Mouse (Mus musculus) stomach, embryonic 14.5 days (tissue): ENCODE measurements around the gene Txndc15. TPM values are rescaled to one million over a fixed set of nuclear protein-coding genes. Genes with fewer than 3 reads are reported as not detected.

Experiments used
- polyA plus RNA-seq: library from polyadenylated mRNA; unstranded; fragments of >200 nt; fragmentation: Nextera tagmentation; extraction: Ambion mirVana; gene quantifications from 2 replicates; pipeline ENCODE4 v1.2.1, GENCODE M21; 2014

Gene Txndc15
- polyA plus RNA-seq, 1 experiment from 2014 or later: 91.3 TPM

Other genes with a start within 250 kb of the Txndc15 start
- gene Dbn1, start 226.5 kb upstream of the Txndc15 start, polyA plus RNA-seq: 118 and 120 TPM in 2 replicates
- 257 and 270 TPM in 2 replicates for gene Pdlim7, start 201.0 kb upstream of the Txndc15 start, polyA plus RNA-seq
- 2.1 and 2.4 TPM in 2 replicates for gene Dok3, start 185.4 kb upstream of the Txndc15 start, polyA plus RNA-seq
- 61.5 and 67.6 TPM in 2 replicates for gene Ddx41, start 178.0 kb upstream of the Txndc15 start, polyA plus RNA-seq
- gene Fam193b, start 143.5 kb upstream of the Txndc15 start, polyA plus RNA-seq: 30.9 and 39.6 TPM in 2 replicates
- gene Tmed9, start 140.9 kb upstream of the Txndc15 start, polyA plus RNA-seq: 74.3 and 85.2 TPM in 2 replicates
- 21.0 and 24.9 TPM in 2 replicates for gene B4galt7, start 114.8 kb upstream of the Txndc15 start, polyA plus RNA-seq
- 57.8 and 58.0 TPM in 2 replicates for gene Caml, start 91.6 kb upstream of the Txndc15 start, polyA plus RNA-seq
- 41.1 and 45.4 TPM in 2 replicates for gene Ddx46, start 79.6 kb upstream of the Txndc15 start, polyA plus RNA-seq
- gene B230219D22Rik, start 21.5 kb upstream of the Txndc15 start, polyA plus RNA-seq: 82.5 and 82.7 TPM in 2 replicates
- 70.1 and 85.2 TPM in 2 replicates for gene Pcbd2, start 12.7 kb downstream of the Txndc15 start, polyA plus RNA-seq
- gene Catsper3, start 69.9 kb downstream of the Txndc15 start, polyA plus RNA-seq: 0.43 TPM in 1 of 2 replicates, not detected in the other
- gene Pitx1, start 121.5 kb downstream of the Txndc15 start, polyA plus RNA-seq: 262 and 263 TPM in 2 replicates